Mouse (Mus musculus): Measurements from ENCODE around the gene Ptch2.

- TF ChIP-seq MAFK (IDR thresholded peaks at IDR 0.05; ENCODE audit: insufficient read depth, low read depth, low read length): 0 out of 2 replicates have a peak, but pooled peaks have one; percentile 3
- 0 out of 2 replicates have a peak, but pooled peaks have one; percentile 13 for TF ChIP-seq ZC3H11A (IDR thresholded peaks at IDR 0.05; ENCODE audit: borderline replicate concordance, low read depth, low read length)
- no peak for TF ChIP-seq CHD2 (IDR thresholded peaks at IDR 0.05; ENCODE audit: low read depth, low read length)
- peak; percentile 54; the same call in 1 of the 2 replicates for TF ChIP-seq ZNF384 (IDR thresholded peaks at IDR 0.05; ENCODE audit: low read depth, low read length)
- TF ChIP-seq HCFC1 (IDR thresholded peaks at IDR 0.05; ENCODE audit: borderline replicate concordance, insufficient read depth, low read length): peak; percentile 91
Observed at GRCm38 (mm10) chr4:117120445-117121414, 24.9 kb downstream of the Ptch2 start.
